Mouse (Mus musculus): ENCODE measurements around the gene Tspyl3. TPM values are rescaled to one million over a fixed set of nuclear protein-coding genes. Genes with fewer than 3 reads are reported as not detected.

The Tspyl3 gene
- polyA plus RNA-seq, 1 experiment from 2014 or later = 4.7 TPM

DNA sequence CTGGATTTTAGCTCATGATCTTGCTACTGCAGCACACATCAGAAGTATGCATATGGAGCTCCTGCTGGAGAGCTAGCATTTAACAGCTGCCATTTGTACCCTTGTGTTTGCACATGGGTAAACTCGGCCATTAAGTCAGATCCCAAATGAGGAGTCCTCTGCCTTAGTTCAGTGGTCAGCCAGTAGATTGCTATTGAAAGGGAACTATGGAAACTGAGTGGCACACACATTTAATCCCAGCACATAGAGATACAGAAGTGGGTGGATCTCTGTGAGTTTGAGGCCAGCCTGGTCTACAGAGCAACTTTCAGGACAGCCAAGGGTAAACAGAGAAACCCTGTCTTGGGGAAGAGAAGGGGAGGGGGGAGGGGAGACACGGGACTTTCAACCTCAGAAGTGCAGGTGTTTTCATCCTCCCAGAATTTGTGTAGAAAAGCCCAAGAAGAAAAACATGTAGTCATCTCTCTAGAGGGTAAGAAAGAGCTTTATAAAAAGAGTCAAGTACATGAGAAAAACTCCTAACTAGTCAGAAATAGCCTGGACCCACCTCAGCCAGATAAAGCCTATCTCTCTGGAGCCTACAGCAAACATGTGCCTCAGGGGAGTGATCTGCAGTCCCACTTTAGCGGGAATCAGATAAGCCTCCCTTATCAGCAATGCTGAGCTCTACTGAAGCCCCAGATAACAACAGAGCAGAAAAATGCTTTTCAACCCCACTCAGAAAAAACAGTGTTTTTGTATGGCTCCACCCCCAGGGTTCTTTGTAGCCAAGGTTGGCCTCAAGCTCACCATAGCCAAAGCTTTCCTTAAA, 34.8 kb upstream of the Tspyl3 start:
- no peak for TF ChIP-seq CTCF (IDR thresholded peaks at IDR 0.05)
- TF ChIP-seq EP300 (IDR thresholded peaks at IDR 0.05) = no peak
- no peak for DNase-seq (ENCODE audit: low spot score)
- Histone ChIP-seq H3K27me3 (replicated peaks; ENCODE audit: insufficient read depth, low read length) (no peaks in the 10 kb centered on the region), H3K4me3 (ENCODE audit: low read depth, low read length) (no peak overlapping the region), H3K9ac (replicated peaks; ENCODE audit: low read depth) (no peak overlapping the region), H3K4me2 (replicated peaks; ENCODE audit: low read depth, low read length) (no peak overlapping the region), H3K36me3 (ENCODE audit: insufficient read depth, low read length) (0 out of 2 replicates have a peak, but pooled peaks cover 6% of the 10 kb centered on the region), H3K9me3 (ENCODE audit: low read length) (no peaks in the 10 kb centered on the region), H3K27ac (ENCODE audit: low read length) (no peak overlapping the region), H3K4me1 (ENCODE audit: insufficient read depth, low read depth, low read length) (no peaks in the 10 kb centered on the region)
- WGBS = 32% methylated on average over 3 of the region's 3 CpGs
- ATAC-seq = peak; percentile 43; the same call in 1 of the 2 replicates

DNA sequence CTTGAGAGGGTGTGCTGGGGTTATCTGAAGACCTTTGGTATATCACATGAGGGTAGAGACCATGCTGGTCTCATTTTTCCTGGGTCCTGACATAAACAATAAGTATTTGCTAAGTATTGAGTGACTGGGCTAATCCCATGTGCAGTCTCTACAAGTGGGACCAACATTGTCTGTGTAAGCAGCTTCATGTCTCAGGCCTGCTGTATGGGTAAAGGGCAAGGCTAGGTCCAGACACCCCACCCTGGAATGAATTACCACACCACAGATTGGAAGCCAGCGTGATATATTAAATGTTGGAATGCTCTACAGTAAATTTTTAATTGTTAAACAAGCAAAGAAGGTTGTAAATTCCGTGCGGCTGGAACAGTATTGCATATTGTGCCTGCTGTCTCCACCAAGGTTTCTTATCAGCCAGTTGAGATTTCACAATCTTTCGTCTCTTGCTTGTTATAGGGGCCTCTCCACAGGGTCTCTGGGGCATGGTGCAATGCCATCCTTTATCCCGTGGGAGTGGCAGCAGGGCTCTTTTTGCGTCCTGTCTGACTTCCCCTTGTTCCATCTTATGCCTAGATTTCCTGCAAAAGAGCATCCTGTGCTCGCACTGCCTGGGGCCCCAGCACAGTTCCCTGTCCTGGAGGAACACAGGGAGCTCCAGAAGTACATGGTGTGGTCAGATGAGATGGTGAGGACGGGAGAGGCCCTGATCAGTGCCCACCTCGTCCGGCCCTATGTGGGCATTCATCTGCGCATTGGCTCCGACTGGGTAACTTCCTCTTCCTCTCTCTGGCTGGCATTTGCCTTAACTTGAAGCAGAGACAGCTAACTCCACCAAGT, 34.0 kb upstream of the Tspyl3 start:
- Histone ChIP-seq H3K4me2 (replicated peaks; ENCODE audit: low read depth, low read length) (no peak overlapping the region), H3K27me3 (replicated peaks; ENCODE audit: insufficient read depth, low read length) (no peaks in the 10 kb centered on the region), H3K9me3 (ENCODE audit: low read length) (no peaks in the 10 kb centered on the region), H3K36me3 (ENCODE audit: insufficient read depth, low read length) (0 out of 2 replicates have a peak, but pooled peaks cover 6% of the 10 kb centered on the region), H3K4me3 (ENCODE audit: low read depth, low read length) (no peak overlapping the region), H3K27ac (ENCODE audit: low read length) (no peak overlapping the region), H3K4me1 (ENCODE audit: insufficient read depth, low read depth, low read length) (no peaks in the 10 kb centered on the region), H3K9ac (replicated peaks; ENCODE audit: low read depth) (no peak overlapping the region)
- 45% methylated on average over 12 of the region's 12 CpGs for WGBS
- DNase-seq (ENCODE audit: low spot score) = peak; percentile 35
- TF ChIP-seq EP300 (IDR thresholded peaks at IDR 0.05) (no peak), CTCF (IDR thresholded peaks at IDR 0.05) (no peak)
- ATAC-seq = peak; percentile 62

DNA sequence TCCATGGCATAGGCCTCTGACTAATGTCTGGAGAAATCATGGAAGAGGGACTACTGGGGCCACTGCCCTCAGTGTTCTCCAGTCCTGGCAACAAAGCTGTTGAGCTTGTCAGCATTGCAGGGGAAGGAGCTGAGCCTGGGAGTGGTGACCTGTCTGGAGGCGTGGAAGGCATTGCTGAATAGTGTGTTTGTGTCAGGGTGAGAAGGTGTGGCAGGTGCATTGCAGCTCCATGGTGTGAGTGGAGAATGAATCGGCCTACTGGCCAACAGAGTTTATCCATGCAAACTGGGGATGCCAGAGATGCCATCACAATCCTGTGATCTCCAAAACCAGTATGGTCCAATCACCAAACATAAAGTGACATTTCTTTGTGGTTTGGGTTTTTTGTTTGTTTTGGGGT, 31.4 kb upstream of the Tspyl3 start:
- Histone ChIP-seq H3K27ac (ENCODE audit: low read length) (no peak overlapping the region), H3K9me3 (ENCODE audit: low read length) (no peaks in the 10 kb centered on the region), H3K4me3 (ENCODE audit: low read depth, low read length) (no peak overlapping the region), H3K9ac (replicated peaks; ENCODE audit: low read depth) (no peak overlapping the region), H3K4me2 (replicated peaks; ENCODE audit: low read depth, low read length) (no peak overlapping the region), H3K4me1 (ENCODE audit: insufficient read depth, low read depth, low read length) (no peaks in the 10 kb centered on the region), H3K36me3 (ENCODE audit: insufficient read depth, low read length) (no peaks in the 10 kb centered on the region), H3K27me3 (replicated peaks; ENCODE audit: insufficient read depth, low read length) (no peaks in the 10 kb centered on the region)
- no peak for TF ChIP-seq CTCF (IDR thresholded peaks at IDR 0.05)
- no peak for TF ChIP-seq EP300 (IDR thresholded peaks at IDR 0.05)
- WGBS = 79% methylated on average over 2 of the region's 2 CpGs
- no peak for DNase-seq (ENCODE audit: low spot score)
- no peak for ATAC-seq

DNA sequence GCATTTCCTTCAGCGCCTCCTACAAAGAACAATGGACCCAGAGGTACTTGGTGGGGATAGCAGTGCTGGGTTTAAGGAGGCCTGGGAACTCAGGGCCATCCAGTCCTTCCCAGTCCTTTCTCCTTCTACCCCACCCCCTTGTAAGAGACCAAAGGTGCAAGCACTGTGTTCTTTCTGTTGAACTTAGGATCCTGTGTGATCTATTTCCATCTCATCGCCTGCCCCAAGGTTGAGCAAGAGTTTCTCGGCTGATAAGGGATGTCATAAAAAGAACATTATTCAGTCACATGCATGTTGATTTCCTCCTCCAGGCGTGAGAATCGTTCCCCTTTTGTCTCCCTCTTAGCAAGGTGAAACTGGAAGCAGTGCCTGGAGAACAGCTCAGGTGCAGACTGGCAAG, 24.5 kb upstream of the Tspyl3 start:
- no peak overlapping the region for H3K4me3 ChIP-seq (ENCODE audit: low read depth, low read length)
- H3K4me1 ChIP-seq (ENCODE audit: insufficient read depth, low read depth, low read length) = no peaks in the 10 kb centered on the region
- no peak for ATAC-seq
- no peak overlapping the region for H3K4me2 ChIP-seq (replicated peaks; ENCODE audit: low read depth, low read length)
- TF ChIP-seq CTCF (IDR thresholded peaks at IDR 0.05) (no peak), EP300 (IDR thresholded peaks at IDR 0.05) (no peak)
- no peaks in the 10 kb centered on the region for H3K27me3 ChIP-seq (replicated peaks; ENCODE audit: insufficient read depth, low read length)
- DNase-seq (ENCODE audit: low spot score) = no peak
- no peak overlapping the region for H3K9ac ChIP-seq (replicated peaks; ENCODE audit: low read depth)
- no peaks in the 10 kb centered on the region for H3K36me3 ChIP-seq (ENCODE audit: insufficient read depth, low read length)
- no peak overlapping the region for H3K27ac ChIP-seq (ENCODE audit: low read length)
- no peaks in the 10 kb centered on the region for H3K9me3 ChIP-seq (ENCODE audit: low read length)
- WGBS = 82% methylated on average over 5 of the region's 5 CpGs

DNA sequence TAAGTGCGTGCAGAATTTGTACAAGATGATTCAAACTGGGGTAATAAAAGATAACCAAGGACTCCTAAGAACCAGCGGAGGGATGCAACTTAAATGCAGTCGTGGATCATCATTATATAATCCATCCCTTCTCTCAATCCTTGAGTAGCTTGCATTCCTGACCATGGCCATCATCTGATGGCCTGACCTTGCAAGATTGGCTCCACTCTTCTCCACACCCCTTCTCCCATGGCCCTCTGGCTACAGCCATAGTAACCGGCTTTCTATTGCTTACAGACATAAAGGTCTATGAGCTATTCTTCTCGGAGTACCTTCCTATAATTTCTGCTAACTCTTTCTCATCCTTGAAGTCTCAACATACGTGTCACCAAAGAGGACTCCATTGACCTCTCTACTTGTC, 16.9 kb upstream of the Tspyl3 start:
- DNase-seq (ENCODE audit: low spot score) = no peak
- no peak overlapping the region for H3K27ac ChIP-seq (ENCODE audit: low read length)
- WGBS = 50% methylated on average over 6 of the region's 6 CpGs

More for the DNA sequence above, 16.9 kb upstream of the Tspyl3 start:
- Histone ChIP-seq H3K9me3 (ENCODE audit: low read length) (no peaks in the 10 kb centered on the region), H3K9ac (replicated peaks; ENCODE audit: low read depth) (no peak overlapping the region), H3K36me3 (ENCODE audit: insufficient read depth, low read length) (no peaks in the 10 kb centered on the region), H3K4me3 (ENCODE audit: low read depth, low read length) (0 out of 2 replicates have a peak overlapping the region, but pooled peaks have one; percentile 98), H3K27me3 (replicated peaks; ENCODE audit: insufficient read depth, low read length) (no peaks in the 10 kb centered on the region), H3K4me2 (replicated peaks; ENCODE audit: low read depth, low read length) (peak overlapping the region; percentile 94; the same call in 1 of the 2 replicates), H3K4me1 (ENCODE audit: insufficient read depth, low read depth, low read length) (peaks cover 7% of the 10 kb centered on the region; the same call in 1 of the 2 replicates)
- ATAC-seq = no peak
- TF ChIP-seq CTCF (IDR thresholded peaks at IDR 0.05) = no peak
- TF ChIP-seq EP300 (IDR thresholded peaks at IDR 0.05) = no peak

All from lung, postnatal 0 days (tissue).